Mouse (Mus musculus) E14TG2a.4 (cell line): Measurements from ENCODE around the gene Tent2.

ENCODE experiments used
- CTCF ChIP-seq: conservative IDR thresholded peaks from 2 replicates; pipeline ENCODE4 v1.5.1; 2014; ENCODE audit warnings: low read length
- POU5F1 ChIP-seq: IDR thresholded peaks from 2 replicates; pipeline ENCODE4 v1.6.1; 2014; ENCODE audit warnings: low read length, borderline replicate concordance

DNA sequence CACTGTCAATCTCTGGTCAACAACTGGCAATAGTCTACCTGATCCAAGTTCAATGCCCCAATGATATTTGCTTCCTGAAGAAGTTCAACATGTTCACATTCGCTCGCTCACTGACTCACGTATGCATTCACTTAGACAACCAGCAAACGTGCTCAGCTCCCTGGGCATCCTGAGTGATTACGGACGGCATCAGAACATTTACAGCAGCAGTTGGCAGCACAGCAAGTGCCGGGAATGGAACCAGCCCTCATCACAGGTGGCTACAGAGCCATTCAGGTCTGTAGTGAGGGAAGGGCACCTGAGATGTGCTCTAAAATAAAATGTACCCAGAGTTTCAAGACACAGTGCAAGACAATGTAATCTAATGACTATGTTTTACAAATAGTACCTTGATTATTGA lies 55.1 kb downstream of the Tent2 start:
- TF ChIP-seq POU5F1 (no peak), CTCF (no peak)
